Mouse (Mus musculus): ENCODE data around the gene Ntng2. TPM values are rescaled to one million over a fixed set of nuclear protein-coding genes. Genes with fewer than 3 reads are reported as not detected.

The Ntng2 gene
- 10 to 100 TPM; 82.4 to 90.1 TPM for total RNA-seq (2021)
- long read RNA-seq, experiment 1, partial matches to known transcripts: 1 of 3 reads
- long read RNA-seq, experiment 1, other reads (novel, unspliced or antisense): 2 of 3 reads
- long read RNA-seq, experiment 2, partial matches to known transcripts: 0 of 4 reads
- long read RNA-seq, experiment 2, other reads (novel, unspliced or antisense): 4 of 4 reads

GRCm38 (mm10) chr2:29252599-29253204 is at the start of gene Ntng2:
Ntng2 (minus strand) TSS chr2:29253005.
- no peak for TF ChIP-seq CTCF (IDR thresholded peaks at IDR 0.05)
- Histone ChIP-seq H3K4me3 (peak within 1 kb of the TSS; percentile 92), H3K27ac (peak within 1 kb of the TSS; percentile 90)
- peak; percentile 36 to 53 for DNase-seq (ENCODE audit: extremely low spot score in 1 of 2, low spot score in 2 of 2)
- intact Hi-C loops (cut with DNase I): loop anchor here (2.0 to 5.0 kb wide), 4 partner anchors 68 to 215 kb away; partner anchors contain the start of gene Med27

- no peak for TF ChIP-seq CTCF (IDR thresholded peaks at IDR 0.05)
- DNase-seq (ENCODE audit: extremely low spot score in 1 of 2, low spot score in 2 of 2): no peak
- intact Hi-C loops (cut with DNase I): no loop called here
- H3K27ac ChIP-seq: no peak overlapping the region
- H3K4me3 ChIP-seq: no peak overlapping the region
Observed at GRCm38 (mm10) chr2:29295557-29295956, 42.8 kb upstream of the Ntng2 start.

- no peak for TF ChIP-seq CTCF (IDR thresholded peaks at IDR 0.05)
- H3K4me3 ChIP-seq: no peak overlapping the region
- intact Hi-C loops (cut with DNase I): no loop called here
- H3K27ac ChIP-seq: no peak overlapping the region
- no peak for DNase-seq (ENCODE audit: extremely low spot score in 1 of 2, low spot score in 2 of 2)
Observed at GRCm38 (mm10) chr2:29287651-29288050, 34.8 kb upstream of the Ntng2 start.

- H3K27ac ChIP-seq: no peak overlapping the region
- intact Hi-C loops (cut with DNase I): no loop called here
- no peak for TF ChIP-seq CTCF (IDR thresholded peaks at IDR 0.05)
- H3K4me3 ChIP-seq: no peak overlapping the region
- no peak for DNase-seq (ENCODE audit: extremely low spot score in 1 of 2, low spot score in 2 of 2)
Observed at GRCm38 (mm10) chr2:29277703-29278121, 24.9 kb upstream of the Ntng2 start.

- Histone ChIP-seq H3K4me3 (no peak overlapping the region), H3K27ac (no peak overlapping the region)
- intact Hi-C loops (cut with DNase I): no loop called here
- no peak for DNase-seq (ENCODE audit: extremely low spot score in 1 of 2, low spot score in 2 of 2)
- no peak for TF ChIP-seq CTCF (IDR thresholded peaks at IDR 0.05)
Observed at GRCm38 (mm10) chr2:29271803-29272518, 19.2 kb upstream of the Ntng2 start.

- no peak for DNase-seq (ENCODE audit: extremely low spot score in 1 of 2, low spot score in 2 of 2)
- Histone ChIP-seq H3K4me3 (no peak overlapping the region), H3K27ac (no peak overlapping the region)
- intact Hi-C loops (cut with DNase I): no loop called here
- no peak for TF ChIP-seq CTCF (IDR thresholded peaks at IDR 0.05)
Observed at GRCm38 (mm10) chr2:29271098-29271497, 18.3 kb upstream of the Ntng2 start.

- peak overlapping the region; percentile 53; the same call in 1 of the 2 replicates for H3K27ac ChIP-seq
- no peak overlapping the region for H3K4me3 ChIP-seq
- DNase-seq (ENCODE audit: extremely low spot score in 1 of 2, low spot score in 2 of 2): peak in 1 of 2 experiments; percentile 26
- intact Hi-C loops (cut with DNase I): no loop called here
- TF ChIP-seq CTCF (IDR thresholded peaks at IDR 0.05): no peak; the same call in none of the 2 replicates
Observed at GRCm38 (mm10) chr2:29266810-29267209, 14.0 kb upstream of the Ntng2 start.

- intact Hi-C loops (cut with DNase I): no loop called here
- TF ChIP-seq CTCF (IDR thresholded peaks at IDR 0.05): peak; percentile 45
- no peak overlapping the region for H3K27ac ChIP-seq
- DNase-seq (ENCODE audit: extremely low spot score in 1 of 2, low spot score in 2 of 2): no peak
- H3K4me3 ChIP-seq: no peak overlapping the region
Observed at GRCm38 (mm10) chr2:29262436-29262915, 9.7 kb upstream of the Ntng2 start.

- no peak for DNase-seq (ENCODE audit: extremely low spot score in 1 of 2, low spot score in 2 of 2)
- intact Hi-C loops (cut with DNase I): no loop called here
- no peak overlapping the region for H3K27ac ChIP-seq
- TF ChIP-seq CTCF (IDR thresholded peaks at IDR 0.05): no peak
- H3K4me3 ChIP-seq: no peak overlapping the region
Observed at GRCm38 (mm10) chr2:29261126-29261525, 8.3 kb upstream of the Ntng2 start.

GRCm38 (mm10) chr2:29253205-29253865 is 530 bp upstream of the Ntng2 start:
- H3K4me3 ChIP-seq: peak overlapping the region; percentile 92
- intact Hi-C loops (cut with DNase I): loop anchor here (2.0 to 5.0 kb wide), 4 partner anchors 67 to 214 kb away; partner anchors contain the start of gene Med27
- peak overlapping the region; percentile 90 for H3K27ac ChIP-seq
- peak; percentile 33 for TF ChIP-seq CTCF (IDR thresholded peaks at IDR 0.05)
- DNase-seq (ENCODE audit: extremely low spot score in 1 of 2, low spot score in 2 of 2): peak; percentile 58 to 68

GRCm38 (mm10) chr2:29252059-29252598 is 676 bp downstream of the Ntng2 start:
- DNase-seq (ENCODE audit: extremely low spot score in 1 of 2, low spot score in 2 of 2): peak in 1 of 2 experiments; percentile 48
- H3K4me3 ChIP-seq: peak overlapping the region; percentile 92
- intact Hi-C loops (cut with DNase I): loop anchor here (2.0 to 5.0 kb wide), 4 partner anchors 69 to 215 kb away; partner anchors contain the start of gene Med27
- peak; percentile 14 for TF ChIP-seq CTCF (IDR thresholded peaks at IDR 0.05)
- H3K27ac ChIP-seq: peak overlapping the region; percentile 90
